ENCODE assay signal across 17 mouse cellular contexts in genomic region chr8:77538256-77538655, GRCm38 (mm10).
"Had no signal": no experiment of that assay in that cellular context is flagged by ENCODE, and none has a peak within 500 bp of the region (broad histone marks: within the 10 kb centered on the region; RNA-seq: fewer than 3 reads in every experiment).

No protein-coding gene starts in this region.

- H3K27ac ChIP-seq: lung, embryonic 15.5 days; macrophage; midbrain, embryonic 13.5 days; midbrain, embryonic 15.5 days; neural tube, embryonic 12.5 days had no signal

- ATAC-seq: liver, postnatal 0 days; lung, postnatal 0 days; midbrain, embryonic 13.5 days; midbrain, embryonic 15.5 days had no signal

- H3K9me3 ChIP-seq: lung, embryonic 15.5 days; midbrain, embryonic 13.5 days; midbrain, embryonic 15.5 days; neural tube, embryonic 12.5 days had no signal

- H3K4me2 ChIP-seq: lung, embryonic 15.5 days; midbrain, embryonic 11.5 days; midbrain, embryonic 13.5 days; midbrain, embryonic 15.5 days; neural tube, embryonic 12.5 days had no signal

- H3K27me3 ChIP-seq: lung, embryonic 15.5 days; megakaryocyte, embryonic 14.5 days; midbrain, embryonic 13.5 days; midbrain, embryonic 15.5 days; neural tube, embryonic 12.5 days had no signal

- DNase-seq: liver, postnatal 0 days; lung, adult 2 months; lung, postnatal 14 days; lung, postnatal 36 days; right cerebral cortex, postnatal 14 days; right cerebral cortex, postnatal 4 days; spleen, adult 18-20 months; thymus, adult 2 months; thymus, postnatal 25 days had no signal

- H3K4me1 ChIP-seq: lung, embryonic 15.5 days; midbrain, embryonic 13.5 days; midbrain, embryonic 15.5 days; neural tube, embryonic 12.5 days had no signal

- H3K9ac ChIP-seq: liver, postnatal 0 days; lung, embryonic 15.5 days; midbrain, embryonic 13.5 days; midbrain, embryonic 15.5 days; neural tube, embryonic 12.5 days had no signal

- H3K36me3 ChIP-seq: lung, embryonic 15.5 days; midbrain, embryonic 13.5 days; midbrain, embryonic 15.5 days; neural tube, embryonic 12.5 days had no signal

- H3K4me3 ChIP-seq: lung, embryonic 15.5 days; megakaryocyte, embryonic 14.5 days; midbrain, embryonic 13.5 days; midbrain, embryonic 15.5 days; neural tube, embryonic 12.5 days had no signal
